Mouse (Mus musculus) small intestine, adult 2 months (tissue): ENCODE results near the gene Rnf215. TPM values are rescaled to one million over a fixed set of nuclear protein-coding genes. Genes with fewer than 3 reads are reported as not detected.
A peak's percentile ranks its signal among the peaks of the same experiment; 100 is the strongest.
"Not testable (repeated sequence)": the region's sequence is repeated elsewhere in the genome, so short reads cannot be mapped to it uniquely, and the experiment has no call there.

Source experiments
- H3K27ac ChIP-seq: fragments of 200-500 bp; 2 replicates; pipeline ENCODE4 v1.5.1; 2012; ENCODE audit warnings: low read depth, low read length, control low read depth, inconsistent platforms; ENCODE audit not compliant: insufficient read depth
- H3K27me3 ChIP-seq: fragments of 200-500 bp; 2 replicates; pipeline ENCODE4 v1.6.1; 2012; ENCODE audit warnings: mild to moderate bottlenecking, moderate library complexity, low read length, inconsistent platforms; ENCODE audit not compliant: control insufficient read depth, insufficient read depth
- H3K36me3 ChIP-seq: fragments of 200-500 bp; 2 replicates; pipeline ENCODE4 v1.6.1; 2012; ENCODE audit warnings: mild to moderate bottlenecking, low read length, control low read depth, inconsistent platforms; ENCODE audit not compliant: control insufficient read depth, insufficient read depth
- H3K4me1 ChIP-seq: fragments of 200-500 bp; 2 replicates; pipeline ENCODE4 v1.6.1; 2012; ENCODE audit warnings: low read length, inconsistent platforms, mixed read lengths; ENCODE audit not compliant: control insufficient read depth, insufficient read depth, insufficient read length
- H3K4me3 ChIP-seq: fragments of 200-500 bp; 2 replicates; pipeline ENCODE4 v1.5.1; 2012; ENCODE audit warnings: low read depth, mild to moderate bottlenecking, control low read depth, inconsistent platforms, low read length, moderate library complexity
- CTCF ChIP-seq: fragments of 200-500 bp; IDR thresholded peaks from 2 replicates; pipeline ENCODE4 v1.5.1; 2012; ENCODE audit warnings: low read depth, mild to moderate bottlenecking, control low read depth, inconsistent platforms, low read length, moderate library complexity, mixed read lengths; ENCODE audit not compliant: insufficient replicate concordance, insufficient read length; ENCODE audit errors: extremely low read depth
- POLR2A ChIP-seq: fragments of 200-500 bp; IDR thresholded peaks from 2 replicates; pipeline ENCODE4 v1.6.1; 2012; ENCODE audit warnings: low read depth, mild to moderate bottlenecking, control low read depth, inconsistent platforms, low read length, moderate library complexity
- WGBS: fragments of 180-500 bp; shearing (Covaris S2); methylation state at CpG from one replicate; pipeline ENCODE4 v1.1.7; 2018; 5-methylcytosine and 5-hydroxymethylcytosine counted together
- polyA plus RNA-seq: library from polyadenylated mRNA; depleted of rRNA; stranded (reverse); fragments of >200 nt; gene quantifications from 2 replicates; pipeline ENCODE4 v1.2.3, GENCODE M21; 2012; rRNA removed

Gene Rnf215
- polyA plus RNA-seq, 1 experiment: 20.6 TPM

DNA sequence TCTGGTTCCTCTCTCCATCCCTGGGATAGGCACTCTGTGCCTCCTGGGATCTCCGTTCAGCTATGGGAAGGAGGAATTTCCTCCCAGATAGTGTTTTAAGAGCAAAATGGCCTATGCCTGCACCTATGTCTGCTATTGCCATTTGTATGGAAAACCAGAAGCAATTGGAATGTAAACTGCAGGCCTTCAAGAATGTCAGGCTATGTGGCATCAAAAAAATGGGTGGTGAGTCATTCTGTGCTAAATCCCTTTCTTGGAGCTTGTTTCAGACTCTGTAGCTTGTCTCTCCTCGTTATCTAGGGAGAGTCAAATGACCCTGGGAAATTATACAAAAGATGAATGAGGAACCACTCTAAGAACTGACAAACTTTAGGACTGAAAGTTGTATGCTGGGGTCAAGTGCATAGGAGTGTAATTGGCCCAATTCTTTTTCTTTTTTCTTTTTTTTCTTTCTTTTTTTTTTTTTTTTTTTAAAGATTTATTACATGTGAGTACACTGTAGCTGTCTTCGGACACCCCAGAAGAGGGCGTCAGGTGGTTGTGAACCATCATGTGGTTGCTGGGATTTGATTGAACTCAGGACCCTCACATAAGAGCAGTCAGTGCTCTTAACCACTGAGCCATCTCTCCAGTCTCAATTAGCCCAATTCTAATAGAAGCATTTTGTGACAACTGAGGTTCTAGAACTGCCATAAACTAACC, 49.4 kb downstream of the Rnf215 start:
- Histone ChIP-seq H3K36me3 (peaks cover 24% of the 10 kb centered on the region), H3K27ac (no peak overlapping the region), H3K27me3 (no peaks in the 10 kb centered on the region), H3K4me1 (peaks cover 5% of the 10 kb centered on the region; the same call in 1 of the 2 replicates), H3K4me3 (no peak overlapping the region)
- 59% methylated on average over 4 of the region's 4 CpGs for WGBS
- TF ChIP-seq POLR2A: no peak
- no peak for TF ChIP-seq CTCF

DNA sequence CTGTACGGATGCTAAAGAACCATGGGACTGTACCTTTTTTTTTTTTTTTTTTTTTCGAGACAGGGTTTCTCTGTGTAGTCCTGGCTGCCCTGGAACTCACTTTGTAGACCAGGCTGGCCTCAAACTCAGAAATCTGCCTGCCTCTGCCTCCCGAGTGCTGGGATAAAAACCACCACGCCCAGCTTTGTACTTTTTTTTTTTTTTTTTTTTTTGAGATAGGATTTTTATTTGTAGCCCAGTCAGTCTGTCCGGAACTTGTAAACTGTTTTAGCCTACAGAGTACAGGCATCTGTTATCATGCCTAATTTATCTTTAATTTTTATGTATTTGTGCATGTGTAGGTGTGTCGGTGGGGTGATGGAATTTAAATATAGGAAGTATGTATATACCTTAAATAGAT, 50.5 kb downstream of the Rnf215 start:
- H3K36me3 ChIP-seq: peaks cover 13% of the 10 kb centered on the region
- H3K27ac ChIP-seq, H3K4me3 ChIP-seq, H3K4me1 ChIP-seq, H3K27me3 ChIP-seq: not testable (repeated sequence)
- 86% methylated on average over 6 of the region's 6 CpGs for WGBS

DNA sequence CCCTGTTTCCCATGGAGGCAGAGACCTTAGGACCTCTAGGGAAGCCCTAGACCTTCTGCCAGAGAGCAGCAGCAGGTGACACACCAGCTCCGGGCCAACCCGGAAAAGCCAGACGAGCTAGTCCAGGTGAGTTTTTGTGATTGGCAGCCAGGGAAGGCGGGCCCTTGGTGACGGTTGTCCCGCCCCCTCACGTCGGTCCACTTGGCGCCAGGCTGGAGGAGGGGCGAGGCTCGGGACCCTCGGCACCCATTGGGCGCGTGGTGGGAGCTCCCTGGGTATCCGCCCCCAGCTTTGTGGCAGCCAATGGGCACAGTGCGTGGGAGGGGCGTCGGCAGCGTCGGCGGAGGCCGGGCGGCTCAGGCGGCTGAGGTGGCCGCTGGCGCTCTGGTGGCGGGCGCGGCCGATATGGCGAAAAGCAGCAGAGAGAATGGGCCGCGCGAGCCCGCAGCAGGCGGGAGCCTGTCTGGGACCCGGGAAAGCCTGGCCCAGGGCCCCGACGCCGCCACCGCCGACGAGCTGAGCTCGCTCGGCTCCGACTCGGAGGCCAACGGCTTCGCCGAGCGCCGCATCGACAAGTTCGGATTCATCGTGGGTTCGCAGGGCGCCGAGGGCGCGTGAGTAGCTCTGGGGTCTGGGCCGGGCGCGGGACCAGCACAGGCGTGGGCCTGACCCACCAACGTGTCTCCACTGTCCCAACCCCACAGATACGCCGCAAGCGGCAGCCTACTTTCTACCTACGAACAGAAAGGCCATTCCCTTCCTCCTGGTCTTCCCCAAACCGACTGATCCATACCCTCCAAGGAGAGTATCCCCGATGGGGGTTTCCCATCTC, 51.7 kb downstream of the Rnf215 start, which contains the start of gene Tbc1d10a:
Tbc1d10a (plus strand) TSS at position 304 of the 832 bp plus-strand sequence.
- WGBS: under 1% methylated on average over 71 of the region's 71 CpGs
- peaks cover 12% of the 10 kb centered on the region for H3K4me1 ChIP-seq
- 0 out of 2 replicates have a peak, but pooled peaks cover 3% of the 10 kb centered on the region for H3K36me3 ChIP-seq
- H3K27ac ChIP-seq: peak within 1 kb of the TSS; percentile 80
- peak within 1 kb of the TSS; percentile 85 for H3K4me3 ChIP-seq
- TF ChIP-seq POLR2A (peak; percentile 73), CTCF (no peak)
- H3K27me3 ChIP-seq: no peaks in the 10 kb centered on the region

DNA sequence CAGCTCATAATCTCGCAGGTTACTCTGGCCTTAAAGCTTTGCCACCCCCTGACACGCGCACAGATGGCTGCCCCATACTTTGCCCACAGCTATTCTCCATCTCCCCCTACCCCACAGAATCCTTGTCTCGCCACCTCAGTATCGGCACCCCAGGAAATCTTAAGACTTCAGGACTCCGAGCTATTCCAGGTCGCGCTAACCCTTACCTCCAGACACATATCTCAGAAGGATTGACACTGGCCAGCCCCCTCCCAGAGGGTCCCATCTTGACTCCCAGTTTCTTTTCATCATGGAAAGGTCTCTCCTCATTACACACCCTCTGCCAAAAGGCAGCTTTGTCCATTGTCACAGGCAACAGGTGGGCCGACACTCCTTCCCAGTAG, 52.3 kb downstream of the Rnf215 start:
- no peak for TF ChIP-seq CTCF
- peaks cover 12% of the 10 kb centered on the region for H3K4me1 ChIP-seq
- no peak overlapping the region for H3K27ac ChIP-seq
- WGBS: 5% methylated on average over 9 of the region's 9 CpGs
- H3K36me3 ChIP-seq: 0 out of 2 replicates have a peak, but pooled peaks cover 2% of the 10 kb centered on the region
- no peaks in the 10 kb centered on the region for H3K27me3 ChIP-seq
- H3K4me3 ChIP-seq: peak overlapping the region; percentile 85

DNA sequence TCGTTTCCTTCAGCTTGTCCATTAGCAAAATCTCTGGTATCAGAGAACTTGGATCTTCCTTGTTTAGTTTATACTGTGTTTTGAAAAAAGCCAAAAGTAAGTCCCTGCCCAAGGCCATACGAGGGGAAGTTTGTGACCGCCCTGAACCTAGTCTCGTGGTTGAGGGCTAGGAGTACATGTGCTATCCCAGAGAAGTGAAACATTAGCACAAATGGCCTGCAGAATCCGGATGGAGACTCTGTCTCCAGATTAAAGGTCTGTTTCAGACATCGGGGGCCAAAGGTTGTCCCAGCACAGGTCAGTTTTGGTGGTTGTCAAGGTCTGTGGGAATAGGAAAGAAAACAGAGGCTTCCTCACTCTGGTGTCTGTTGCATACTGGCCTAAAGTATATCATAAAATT, 54.2 kb downstream of the Rnf215 start:
- H3K4me1 ChIP-seq: peaks cover 12% of the 10 kb centered on the region
- H3K4me3 ChIP-seq: no peak overlapping the region
- no peaks in the 10 kb centered on the region for H3K36me3 ChIP-seq
- H3K27ac ChIP-seq: peak overlapping the region; percentile 19; the same call in 1 of the 2 replicates
- TF ChIP-seq CTCF (no peak), POLR2A (no peak)
- WGBS: 51% methylated on average over 6 of the region's 6 CpGs
- no peaks in the 10 kb centered on the region for H3K27me3 ChIP-seq

DNA sequence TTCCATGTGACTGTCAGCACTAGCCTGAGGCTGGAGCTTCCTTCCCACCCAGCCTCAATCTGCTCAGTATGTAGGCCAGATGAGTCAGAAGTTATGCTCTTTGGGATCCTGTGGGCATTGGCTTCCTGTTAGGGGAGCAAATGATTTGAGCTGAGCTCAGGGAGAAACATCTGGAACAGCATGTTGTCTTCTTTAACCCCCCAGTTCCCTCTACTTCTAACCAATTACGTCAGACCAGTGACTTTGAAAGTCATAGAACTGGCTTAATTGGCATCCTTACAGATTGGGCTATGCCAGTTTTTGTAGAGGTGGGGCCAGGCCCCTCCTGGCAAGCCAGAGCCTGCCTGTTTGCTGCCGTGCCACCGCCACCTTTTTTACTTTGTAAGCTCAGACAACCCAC, 55.7 kb downstream of the Rnf215 start:
- H3K27ac ChIP-seq: no peak overlapping the region
- peaks cover 18% of the 10 kb centered on the region for H3K4me1 ChIP-seq
- TF ChIP-seq POLR2A (no peak), CTCF (no peak)
- H3K27me3 ChIP-seq: no peaks in the 10 kb centered on the region
- WGBS: 56% methylated on average over 3 of the region's 3 CpGs
- H3K36me3 ChIP-seq: no peaks in the 10 kb centered on the region
- H3K4me3 ChIP-seq: no peak overlapping the region

Other genes starting within 250 kb of the Rnf215 start
- 0.06 TPM in 2 replicates for gene 4921536K21Rik, start 240.1 kb upstream of the Rnf215 start, polyA plus RNA-seq
- 1.4 and 2.4 TPM in 2 replicates for gene Dusp18, start 240.0 kb upstream of the Rnf215 start, polyA plus RNA-seq
- gene Slc35e4, start 220.5 kb upstream of the Rnf215 start, polyA plus RNA-seq: 4.7 and 6.5 TPM in 2 replicates
- gene Tcn2, start 203.0 kb upstream of the Rnf215 start, polyA plus RNA-seq: 187 and 452 TPM in 2 replicates
- 11.2 and 17.8 TPM in 2 replicates for gene Pes1, start 171.2 kb upstream of the Rnf215 start, polyA plus RNA-seq
- gene 4930556J24Rik, start 158.4 kb upstream of the Rnf215 start, polyA plus RNA-seq: 0.19 TPM in 1 of 2 replicates, not detected in the other
- 88.7 and 124 TPM in 2 replicates for gene Gal3st1, start 151.6 kb upstream of the Rnf215 start, polyA plus RNA-seq
- 0.05 and 0.42 TPM in 2 replicates for gene Sec14l4, start 103.7 kb upstream of the Rnf215 start, polyA plus RNA-seq
- not detected in 2 replicates for gene Sec14l3, start 70.4 kb upstream of the Rnf215 start, polyA plus RNA-seq
- gene Mtfp1, start 39.8 kb upstream of the Rnf215 start, polyA plus RNA-seq: 22.4 and 26.6 TPM in 2 replicates
- 23.7 and 84.2 TPM in 2 replicates for gene Sec14l2, start 11.8 kb upstream of the Rnf215 start, polyA plus RNA-seq
- 2.1 and 2.2 TPM in 2 replicates for gene Ccdc157, start 25.1 kb downstream of the Rnf215 start, polyA plus RNA-seq
- gene Sf3a1, start 25.1 kb downstream of the Rnf215 start, polyA plus RNA-seq: 13.9 and 24.7 TPM in 2 replicates
- gene Tbc1d10a, start 51.6 kb downstream of the Rnf215 start, polyA plus RNA-seq: 22.3 and 32.0 TPM in 2 replicates
- 2.6 and 2.7 TPM in 2 replicates for gene Castor1, start 83.0 kb downstream of the Rnf215 start, polyA plus RNA-seq
- 0.19 and 0.48 TPM in 2 replicates for gene Osm, start 101.2 kb downstream of the Rnf215 start, polyA plus RNA-seq
- gene Lif, start 122.4 kb downstream of the Rnf215 start, polyA plus RNA-seq: 1.5 and 5.6 TPM in 2 replicates